Mouse (Mus musculus) ES-Bruce4 (cell line): ENCODE measurements around the gene Cd68. TPM values are rescaled to one million over a fixed set of nuclear protein-coding genes. Genes with fewer than 3 reads are reported as not detected.

Experiments
- H3K27ac ChIP-seq: 2 replicates; pipeline ENCODE4 v1.5.1; 2012; ENCODE audit warnings: low read length, inconsistent platforms; ENCODE audit not compliant: insufficient read depth
- H3K27me3 ChIP-seq: 2 replicates; pipeline ENCODE4 v1.6.1; 2012; ENCODE audit warnings: mild to moderate bottlenecking, low read length, inconsistent platforms; ENCODE audit not compliant: control insufficient read depth, poor library complexity, insufficient read depth, severe bottlenecking
- H3K36me3 ChIP-seq: 2 replicates; pipeline ENCODE4 v1.6.1; 2012; ENCODE audit warnings: inconsistent platforms, mild to moderate bottlenecking, low read length, moderate library complexity; ENCODE audit not compliant: control insufficient read depth, poor library complexity, insufficient read depth, severe bottlenecking
- H3K4me1 ChIP-seq: one replicate; pipeline ENCODE4 v1.8.1; 2011; ENCODE audit warnings: low read length; ENCODE audit not compliant: control insufficient read depth, insufficient read depth
- H3K4me3 ChIP-seq: 2 replicates; pipeline ENCODE4 v1.5.1; 2011; ENCODE audit warnings: low read depth, mild to moderate bottlenecking, low read length
- H3K9ac ChIP-seq: 2 replicates; pipeline ENCODE4 v1.6.1; 2012; ENCODE audit warnings: low read depth, mild to moderate bottlenecking, inconsistent platforms; ENCODE audit not compliant: poor library complexity, severe bottlenecking
- H3K9me3 ChIP-seq: replicated peaks from 2 replicates; pipeline ENCODE4 v1.6.1; 2012; ENCODE audit warnings: mild to moderate bottlenecking, low read length, inconsistent platforms; ENCODE audit not compliant: control insufficient read depth, poor library complexity, insufficient read depth, severe bottlenecking
- CTCF ChIP-seq: IDR thresholded peaks from one replicate; pipeline ENCODE4 v1.8.1; 2011; ENCODE audit warnings: low read depth, low read length
- EP300 ChIP-seq: IDR thresholded peaks from 2 replicates; pipeline ENCODE4 v1.6.1; 2011; ENCODE audit warnings: low read depth, low read length; ENCODE audit not compliant: insufficient read depth
- POLR2A ChIP-seq: IDR thresholded peaks from one replicate; pipeline ENCODE4 v1.8.1; 2011; ENCODE audit warnings: low read length; ENCODE audit not compliant: insufficient read depth
- polyA plus RNA-seq: library from polyadenylated mRNA; stranded (reverse); fragments of >200 nt; gene quantifications from 2 replicates; pipeline ENCODE4 v1.2.4, GENCODE M21; 2011; ENCODE audit warnings: low read depth; ENCODE audit not compliant: missing spikeins, insufficient read depth, insufficient read length

Cd68 gene
- polyA plus RNA-seq, 1 experiment, result 36.2 TPM

- H3K9me3 ChIP-seq, result no peaks in the 10 kb centered on the region
- no peak overlapping the region for H3K4me3 ChIP-seq
- H3K27ac ChIP-seq, result 0 out of 2 replicates have a peak overlapping the region, but pooled peaks have one; percentile 12
- TF ChIP-seq CTCF (no peak), EP300 (no peak), POLR2A (no peak)
- peaks cover 3% of the 10 kb centered on the region for H3K4me1 ChIP-seq
- H3K27me3 ChIP-seq, result no peaks in the 10 kb centered on the region
- H3K36me3 ChIP-seq, result no peaks in the 10 kb centered on the region
- no peak overlapping the region for H3K9ac ChIP-seq
Measured at GRCm38 (mm10) chr11:69692196-69692811, 26.4 kb upstream of the Cd68 start.

GRCm38 (mm10) chr11:69689891-69690290 is 23.9 kb upstream of the Cd68 start:
- Histone ChIP-seq H3K9ac (peak overlapping the region; percentile 7; the same call in 1 of the 2 replicates), H3K36me3 (no peaks in the 10 kb centered on the region), H3K4me3 (no peak overlapping the region), H3K27ac (peak overlapping the region; percentile 91), H3K27me3 (no peaks in the 10 kb centered on the region), H3K9me3 (no peaks in the 10 kb centered on the region), H3K4me1 (peaks cover 3% of the 10 kb centered on the region)
- TF ChIP-seq EP300 (peak; percentile 92), CTCF (no peak), POLR2A (no peak)

- TF ChIP-seq EP300 (no peak), POLR2A (no peak)
- peak overlapping the region; percentile 65 for H3K27ac ChIP-seq
- peak overlapping the region; percentile 85 for H3K9ac ChIP-seq
- H3K36me3 ChIP-seq, result no peaks in the 10 kb centered on the region
- H3K4me1 ChIP-seq, result no peaks in the 10 kb centered on the region
- H3K9me3 ChIP-seq, result no peaks in the 10 kb centered on the region
- H3K27me3 ChIP-seq, result no peaks in the 10 kb centered on the region
- H3K4me3 ChIP-seq, result peak overlapping the region; percentile 31
Measured at GRCm38 (mm10) chr11:69687061-69687460, 21.1 kb upstream of the Cd68 start.

- Histone ChIP-seq H3K27me3 (no peaks in the 10 kb centered on the region), H3K4me1 (no peaks in the 10 kb centered on the region), H3K36me3 (no peaks in the 10 kb centered on the region), H3K9ac (peak overlapping the region; percentile 85), H3K9me3 (no peaks in the 10 kb centered on the region), H3K4me3 (peak overlapping the region; percentile 31), H3K27ac (peak overlapping the region; percentile 65)
- TF ChIP-seq POLR2A (peak; percentile 26), CTCF (no peak), EP300 (0 out of 2 replicates have a peak, but pooled peaks have one; percentile 25)
Measured at GRCm38 (mm10) chr11:69686377-69686776, 20.4 kb upstream of the Cd68 start.

- H3K27me3 ChIP-seq, result no peaks in the 10 kb centered on the region
- no peaks in the 10 kb centered on the region for H3K9me3 ChIP-seq
- TF ChIP-seq CTCF, result no peak
- TF ChIP-seq POLR2A, result no peak
- TF ChIP-seq EP300, result no peak
- H3K9ac ChIP-seq, result peak within 1 kb of the TSS; percentile 85
- peak within 1 kb of the TSS; percentile 68 for H3K4me3 ChIP-seq
- no peaks in the 10 kb centered on the region for H3K36me3 ChIP-seq
- peak within 1 kb of the TSS; percentile 65 for H3K27ac ChIP-seq
- H3K4me1 ChIP-seq, result no peaks in the 10 kb centered on the region
Measured at GRCm38 (mm10) chr11:69685526-69686148, 19.7 kb upstream of the Cd68 start, which contains the start of gene Tnfsf13. Gene Tnfsf13, minus strand, starts transcription at chr11:69685784.

- peak overlapping the region; percentile 85 for H3K9ac ChIP-seq
- H3K27me3 ChIP-seq, result no peaks in the 10 kb centered on the region
- no peaks in the 10 kb centered on the region for H3K9me3 ChIP-seq
- H3K27ac ChIP-seq, result peak overlapping the region; percentile 65
- peak overlapping the region; percentile 68 for H3K4me3 ChIP-seq
- H3K36me3 ChIP-seq, result peaks cover 5% of the 10 kb centered on the region; the same call in 1 of the 2 replicates
- TF ChIP-seq POLR2A, result no peak
- TF ChIP-seq CTCF, result no peak
- TF ChIP-seq EP300, result no peak
- H3K4me1 ChIP-seq, result no peaks in the 10 kb centered on the region
Measured at GRCm38 (mm10) chr11:69684936-69685335, 19.0 kb upstream of the Cd68 start.
